Mouse (Mus musculus) layer of hippocampus, adult 2 months (tissue): Measurements from ENCODE around the gene Cst8. TPM values are rescaled to one million over a fixed set of nuclear protein-coding genes. Genes with fewer than 3 reads are reported as not detected.
"Not testable (repeated sequence)": the region's sequence is repeated elsewhere in the genome, so short reads cannot be mapped to it uniquely, and the experiment has no call there.

Source experiments
- DNase-seq, 2 experiments: peaks; one replicate each; pipeline ENCODE4 v3.0.0; 2022; ENCODE audit warnings: low spot score in 2 of 2
- H3K27ac ChIP-seq: fragments of 200-600 bp; 2 replicates; pipeline ENCODE4 v1.8.1; 2022
- H3K4me3 ChIP-seq: fragments of 200-600 bp; 2 replicates; pipeline ENCODE4 v1.8.1; 2022; ENCODE audit warnings: mild to moderate bottlenecking
- CTCF ChIP-seq: fragments of 200-600 bp; conservative IDR thresholded peaks from 2 replicates; pipeline ENCODE4 v1.8.1; 2022; ENCODE audit warnings: antibody characterized with exemption, mild to moderate bottlenecking, moderate library complexity
- long read RNA-seq, 2 experiments: library from polyadenylated mRNA; stranded (forward); transcript quantifications; one replicate each; pipeline ENCODE4 v2.0.0; 2021; ENCODE audit warnings: borderline mapping rate in 2 of 2
- total RNA-seq, 2 experiments: library from RNA; stranded (reverse); gene quantifications; 2 replicates each; pipeline ENCODE4 v1.2.3; 2021

The Cst8 gene
- total RNA-seq = not detected
- long read RNA-seq, experiment 1 = 0 reads
- long read RNA-seq, experiment 2 = 0 reads

DNA sequence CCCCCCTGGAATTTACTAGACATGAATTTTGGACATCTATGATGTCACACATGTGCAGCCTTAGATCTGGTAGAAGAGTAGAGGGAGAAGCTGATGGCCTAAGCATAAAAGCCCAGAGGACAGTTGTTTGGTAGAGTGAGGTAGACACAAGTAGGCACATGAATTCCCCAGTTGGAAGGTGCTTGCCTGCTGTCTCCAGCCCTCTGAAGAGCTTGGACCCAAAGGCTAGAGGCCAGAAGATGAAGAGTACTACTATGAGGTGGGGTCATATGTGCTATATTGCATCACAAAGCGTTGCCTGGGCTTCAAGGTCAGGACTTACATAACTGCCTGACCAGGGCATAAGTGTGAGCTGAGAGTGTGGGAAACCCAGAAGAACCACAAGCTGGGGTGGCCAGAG is at the start of gene Cst8:
Gene Cst8, plus strand, starts transcription at position 301 of the 400 bp plus-strand sequence.
- Histone ChIP-seq H3K27ac (no peak within 1 kb of the TSS), H3K4me3 (no peak within 1 kb of the TSS)
- no peak for TF ChIP-seq CTCF
- DNase-seq = no peak

GRCm38 (mm10) chr2:148750058-148750457 is 48.5 kb upstream of the Cst8 start, which contains the start of gene Cstl1:
Cstl1 (plus strand) TSS chr2:148750358.
- no peak within 1 kb of the TSS for H3K4me3 ChIP-seq
- H3K27ac ChIP-seq = no peak within 1 kb of the TSS
- no peak for TF ChIP-seq CTCF
- DNase-seq = no peak

- Histone ChIP-seq H3K27ac (peak overlapping the region; percentile 74), H3K4me3 (peak overlapping the region; percentile 64)
- DNase-seq = peak; percentile 77 to 80
- peak; percentile 73 for TF ChIP-seq CTCF
Observed at GRCm38 (mm10) chr2:148751893-148752813, 46.4 kb upstream of the Cst8 start.

DNA sequence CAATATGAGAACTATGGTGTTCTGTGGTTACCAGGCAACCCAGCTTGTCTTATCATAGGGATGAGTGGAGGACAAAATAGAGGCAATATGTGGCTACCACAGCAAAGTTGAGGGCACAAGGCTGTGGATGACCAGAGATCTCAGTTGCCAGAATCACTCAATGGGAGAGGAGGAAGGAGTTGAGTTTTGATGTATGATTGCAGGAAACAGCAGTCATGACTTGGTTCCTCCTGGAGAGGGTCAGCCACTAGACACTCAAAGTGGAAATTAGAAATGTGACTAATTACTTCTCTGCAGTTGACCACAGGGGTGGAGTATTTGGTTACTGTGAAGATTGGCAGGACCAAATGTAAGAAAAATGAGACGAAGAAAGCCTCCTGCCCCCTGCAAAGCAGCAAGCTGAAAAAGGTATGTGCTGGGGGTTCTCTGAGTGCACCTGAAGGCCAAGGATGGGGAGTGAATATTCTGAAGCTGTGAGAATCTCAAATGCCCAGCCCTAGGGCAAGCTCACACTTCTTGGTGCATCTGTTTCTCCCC is 44.2 kb upstream of the Cst8 start:
- no peak for TF ChIP-seq CTCF
- no peak overlapping the region for H3K4me3 ChIP-seq
- H3K27ac ChIP-seq = no peak overlapping the region
- no peak for DNase-seq

GRCm38 (mm10) chr2:148763648-148764388 is 34.8 kb upstream of the Cst8 start:
- TF ChIP-seq CTCF = no peak
- DNase-seq = no peak
- Histone ChIP-seq H3K27ac (no peak overlapping the region), H3K4me3 (no peak overlapping the region)

DNA sequence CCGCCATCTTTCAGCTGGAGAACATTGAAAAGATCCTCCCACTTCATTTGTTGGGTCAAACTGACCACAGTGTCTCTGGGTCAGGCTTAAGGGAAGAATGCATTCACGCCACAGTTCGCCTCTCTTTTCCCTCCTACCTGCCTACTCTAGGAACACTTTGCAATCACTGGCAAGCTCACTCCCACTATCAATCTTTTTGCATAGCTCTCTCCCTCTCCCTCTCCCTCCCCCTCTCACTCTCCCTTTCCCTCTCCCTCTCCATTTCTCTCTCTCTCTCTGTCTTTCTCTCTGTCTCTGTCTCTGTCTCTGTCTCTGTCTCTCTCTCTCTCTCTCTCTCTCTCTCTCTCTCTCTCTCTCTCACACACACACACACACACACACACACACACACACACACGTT is 27.2 kb upstream of the Cst8 start, which contains the start of gene Cst11:
Gene Cst11, minus strand, starts transcription at position 101 of the 400 bp plus-strand sequence.
- DNase-seq, H3K27ac ChIP-seq, H3K4me3 ChIP-seq: not testable (repeated sequence)

GRCm38 (mm10) chr2:148781709-148782108 is 16.9 kb upstream of the Cst8 start, which contains the start of gene 8030411F24Rik:
8030411F24Rik (plus strand) TSS chr2:148782009.
- TF ChIP-seq CTCF = no peak
- no peak within 1 kb of the TSS for H3K4me3 ChIP-seq
- DNase-seq = no peak
- no peak within 1 kb of the TSS for H3K27ac ChIP-seq

DNA sequence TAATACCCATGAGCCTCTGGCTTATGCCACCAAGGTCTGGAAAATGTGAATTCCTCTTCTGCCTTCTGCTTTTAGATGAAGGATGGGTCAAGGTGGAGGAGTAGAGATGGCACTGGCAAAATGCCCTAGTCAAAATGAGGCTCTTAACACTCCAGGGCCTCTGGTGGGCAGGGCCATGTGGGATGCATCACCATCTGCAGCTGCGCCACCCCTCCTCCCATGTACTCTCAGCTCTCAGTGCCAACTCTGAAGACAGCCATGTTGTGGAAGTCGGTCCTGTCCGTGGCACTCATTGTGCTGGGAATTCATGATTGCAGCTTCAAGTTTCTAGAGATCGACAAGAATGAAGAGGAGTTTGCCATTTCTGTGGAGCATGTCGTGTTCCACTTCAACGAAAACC is 9.4 kb upstream of the Cst8 start, which contains the start of gene Cst12:
Gene Cst12, plus strand, starts transcription at position 220 of the 400 bp plus-strand sequence.
- Histone ChIP-seq H3K27ac (no peak within 1 kb of the TSS), H3K4me3 (no peak within 1 kb of the TSS)
- TF ChIP-seq CTCF = no peak
- DNase-seq = no peak

DNA sequence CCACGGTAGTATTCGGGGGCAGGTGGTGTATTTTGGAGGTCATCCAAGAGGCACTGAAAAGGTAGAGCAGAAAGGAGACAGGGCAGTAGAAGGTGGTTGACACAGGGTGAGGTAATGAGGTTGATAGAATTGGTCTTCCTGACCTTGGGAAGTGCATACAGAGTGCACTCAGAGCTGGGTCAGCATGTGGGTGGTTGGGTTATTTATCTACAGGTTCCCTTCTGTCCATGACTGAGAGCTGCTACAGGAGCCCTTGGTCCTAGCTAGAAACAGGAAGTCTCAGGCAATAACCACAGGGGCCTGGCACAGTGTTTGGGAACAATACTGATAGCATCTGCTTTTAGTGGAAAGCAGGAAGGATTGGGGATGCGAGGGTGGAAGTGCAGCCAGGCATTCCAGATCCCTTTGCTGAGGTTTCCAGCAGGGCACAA is 2.9 kb downstream of the Cst8 start:
- Histone ChIP-seq H3K4me3 (no peak overlapping the region), H3K27ac (no peak overlapping the region)
- peak in 1 of 2 experiments; percentile 11 for DNase-seq
- no peak for TF ChIP-seq CTCF

- Histone ChIP-seq H3K4me3 (no peak overlapping the region), H3K27ac (no peak overlapping the region)
- no peak for TF ChIP-seq CTCF
- no peak for DNase-seq
Observed at GRCm38 (mm10) chr2:148806696-148807095, 8.1 kb downstream of the Cst8 start.

GRCm38 (mm10) chr2:148819909-148820308 is 21.3 kb downstream of the Cst8 start, which contains the start of gene Cst13:
Cst13 (plus strand) TSS chr2:148820081.
- no peak for TF ChIP-seq CTCF
- Histone ChIP-seq H3K4me3 (no peak within 1 kb of the TSS), H3K27ac (no peak within 1 kb of the TSS)
- no peak for DNase-seq

DNA sequence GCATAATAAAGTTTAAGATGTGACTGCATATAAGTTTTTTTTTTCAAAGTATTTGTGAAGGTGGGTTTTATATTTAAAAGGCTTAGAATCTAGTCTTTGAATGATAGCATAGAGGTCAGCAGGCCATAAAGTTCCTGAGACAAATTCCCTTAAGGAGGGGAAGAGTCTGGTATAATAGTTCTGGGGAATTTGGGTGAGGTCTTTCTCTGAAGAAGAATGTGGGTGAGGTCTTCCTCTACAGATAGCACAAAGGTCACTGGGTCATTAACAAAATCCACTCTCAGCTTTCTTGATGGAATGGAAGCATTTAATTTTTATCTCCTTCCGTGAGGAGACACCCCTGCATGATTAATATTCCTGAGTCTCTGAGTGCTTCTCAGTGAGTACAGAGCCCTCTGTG is 27.4 kb downstream of the Cst8 start:
- Histone ChIP-seq H3K27ac (no peak overlapping the region), H3K4me3 (no peak overlapping the region)
- TF ChIP-seq CTCF = no peak
- DNase-seq = no peak

GRCm38 (mm10) chr2:148834912-148835311 is 36.3 kb downstream of the Cst8 start, which contains the start of gene Cst9:
Cst9 (plus strand) TSS chr2:148835147.
- no peak for TF ChIP-seq CTCF
- DNase-seq = no peak

More at GRCm38 (mm10) chr2:148834912-148835311, 36.3 kb downstream of the Cst8 start, which contains the start of gene Cst9:
- Histone ChIP-seq H3K27ac (no peak within 1 kb of the TSS), H3K4me3 (no peak within 1 kb of the TSS)
